Comparison of ENCODE assay signal across 27 mouse cellular contexts in the genomic region with DNA sequence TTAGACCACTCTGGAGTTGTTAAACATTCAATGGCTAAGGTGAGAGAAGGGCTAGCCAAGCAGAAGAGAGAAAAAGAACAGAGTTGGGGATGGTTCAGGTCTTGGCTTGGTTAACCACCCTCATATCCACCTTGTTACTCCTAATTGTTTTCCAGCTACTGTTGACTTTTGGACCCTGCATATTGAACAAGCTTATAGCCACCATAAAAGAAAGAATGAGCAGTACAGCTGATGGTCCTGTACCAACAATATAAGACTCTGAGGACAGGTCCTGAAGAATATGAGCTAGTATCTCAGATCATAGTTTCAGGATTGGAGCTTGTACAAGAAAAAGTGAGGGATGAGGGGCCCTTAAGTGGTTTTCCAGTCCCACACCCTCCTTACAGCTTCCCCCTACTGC.
"Had no signal": no experiment of that assay in that cellular context is flagged by ENCODE, and none has a peak within 500 bp of the region (broad histone marks: within the 10 kb centered on the region; RNA-seq: fewer than 3 reads in every experiment).

No protein-coding gene starts in this region.

- DNase-seq: cerebellum, adult 2 months; cerebellum, adult 8-10 months; cerebellum, adult 9-10 months; cerebellum, adult 9-11 months; cerebellum, postnatal 10 days; cerebellum, postnatal 25 days; cerebellum, postnatal 36 days; embryo, embryonic 11 days; forebrain, postnatal 0 days; gastrocnemius, adult 2 months; gastrocnemius, postnatal 10 days; gastrocnemius, postnatal 14 days; gastrocnemius, postnatal 25 days; gastrocnemius, postnatal 36 days; heart, adult 18-20 months; heart, adult 2 months had no signal

- H3K36me3 ChIP-seq: embryonic facial prominence, embryonic 10.5 days; embryonic facial prominence, embryonic 12.5 days; embryonic facial prominence, embryonic 13.5 days; embryonic facial prominence, embryonic 15.5 days; forebrain, embryonic 10.5 days; forebrain, embryonic 12.5 days; forebrain, embryonic 15.5 days had no signal

- ATAC-seq: forebrain, embryonic 13.5 days; forebrain, embryonic 14.5 days; forebrain, embryonic 15.5 days; forebrain, embryonic 16.5 days; forebrain, postnatal 0 days had no signal

- H3K27me3 ChIP-seq: embryonic facial prominence, embryonic 12.5 days; embryonic facial prominence, embryonic 13.5 days; embryonic facial prominence, embryonic 15.5 days; forebrain, embryonic 12.5 days; forebrain, embryonic 13.5 days; forebrain, embryonic 15.5 days had no signal

- H3K27ac ChIP-seq: embryonic facial prominence, embryonic 10.5 days; embryonic facial prominence, embryonic 12.5 days; embryonic facial prominence, embryonic 13.5 days; embryonic facial prominence, embryonic 15.5 days; forebrain, embryonic 10.5 days; forebrain, embryonic 12.5 days; forebrain, embryonic 13.5 days; forebrain, embryonic 15.5 days; gastrocnemius, adult 2 months; heart, adult 2 months had no signal

- H3K4me3 ChIP-seq: embryonic facial prominence, embryonic 10.5 days; embryonic facial prominence, embryonic 12.5 days; embryonic facial prominence, embryonic 13.5 days; embryonic facial prominence, embryonic 15.5 days; erythroblast, embryonic 14.5 days; forebrain, embryonic 10.5 days; forebrain, embryonic 12.5 days; forebrain, embryonic 13.5 days; forebrain, embryonic 15.5 days; gastrocnemius, adult 2 months; heart, adult 2 months had no signal

- H3K9me3 ChIP-seq: embryonic facial prominence, embryonic 10.5 days; embryonic facial prominence, embryonic 12.5 days; embryonic facial prominence, embryonic 13.5 days; embryonic facial prominence, embryonic 15.5 days; forebrain, embryonic 10.5 days; forebrain, embryonic 12.5 days; forebrain, embryonic 13.5 days; forebrain, embryonic 15.5 days had no signal

- H3K9ac ChIP-seq: embryonic facial prominence, embryonic 12.5 days; embryonic facial prominence, embryonic 13.5 days; embryonic facial prominence, embryonic 15.5 days; forebrain, embryonic 12.5 days; forebrain, embryonic 13.5 days; forebrain, embryonic 15.5 days; forebrain, postnatal 0 days had no signal

- H3K4me1 ChIP-seq: embryonic facial prominence, embryonic 10.5 days; embryonic facial prominence, embryonic 12.5 days; embryonic facial prominence, embryonic 13.5 days; embryonic facial prominence, embryonic 15.5 days; forebrain, embryonic 10.5 days; forebrain, embryonic 12.5 days; forebrain, embryonic 13.5 days; forebrain, embryonic 15.5 days had no signal

- H3K4me2 ChIP-seq: embryonic facial prominence, embryonic 12.5 days; embryonic facial prominence, embryonic 13.5 days; embryonic facial prominence, embryonic 15.5 days; forebrain, embryonic 12.5 days; forebrain, embryonic 13.5 days; forebrain, embryonic 15.5 days had no signal
